Mouse (Mus musculus) testis, postnatal 10 days (tissue): ENCODE results near the gene Rsf1.
A peak's percentile ranks its signal among the peaks of the same experiment; 100 is the strongest.

Source experiments
- DNase-seq: peaks from one replicate; pipeline ENCODE4 v3.0.0; 2021; ENCODE audit warnings: low spot score

Rsf1 gene

GRCm38 (mm10) chr7:97632897-97633296, 53.2 kb downstream of the Rsf1 start:
- no peak for DNase-seq

- DNase-seq, result no peak
Measured at GRCm38 (mm10) chr7:97645060-97645459, 65.4 kb downstream of the Rsf1 start.

GRCm38 (mm10) chr7:97647656-97648055, 68.0 kb downstream of the Rsf1 start:
- no peak for DNase-seq

- no peak for DNase-seq
Measured at GRCm38 (mm10) chr7:97650729-97651128, 71.0 kb downstream of the Rsf1 start.

- no peak for DNase-seq
Measured at GRCm38 (mm10) chr7:97656144-97656543, 76.5 kb downstream of the Rsf1 start.

GRCm38 (mm10) chr7:97661634-97662033, 81.9 kb downstream of the Rsf1 start:
- DNase-seq, result no peak

GRCm38 (mm10) chr7:97679239-97679638, 99.5 kb downstream of the Rsf1 start:
- DNase-seq, result no peak

GRCm38 (mm10) chr7:97687831-97688230, 108.1 kb downstream of the Rsf1 start:
- DNase-seq, result no peak

- DNase-seq, result no peak
Measured at GRCm38 (mm10) chr7:97695441-97695840, 115.8 kb downstream of the Rsf1 start.

GRCm38 (mm10) chr7:97696133-97696505, 116.4 kb downstream of the Rsf1 start:
- peak; percentile 59 for DNase-seq

- DNase-seq, result peak; percentile 91
Measured at GRCm38 (mm10) chr7:97696506-97697254, 117.0 kb downstream of the Rsf1 start, which contains the start of gene Clns1a. TSS of gene Clns1a (plus strand) at chr7:97696634.

- DNase-seq, result no peak
Measured at GRCm38 (mm10) chr7:97700173-97700572, 120.5 kb downstream of the Rsf1 start.

GRCm38 (mm10) chr7:97701106-97701505, 121.4 kb downstream of the Rsf1 start:
- no peak for DNase-seq

- peak; percentile 47 for DNase-seq
Measured at GRCm38 (mm10) chr7:97707123-97707522, 127.4 kb downstream of the Rsf1 start.

- DNase-seq, result no peak
Measured at GRCm38 (mm10) chr7:97707809-97708208, 128.1 kb downstream of the Rsf1 start.

GRCm38 (mm10) chr7:97709204-97709603, 129.5 kb downstream of the Rsf1 start:
- no peak for DNase-seq

- DNase-seq, result no peak
Measured at GRCm38 (mm10) chr7:97714651-97715050, 135.0 kb downstream of the Rsf1 start.

- DNase-seq, result no peak
Measured at GRCm38 (mm10) chr7:97717326-97717725, 137.6 kb downstream of the Rsf1 start.

GRCm38 (mm10) chr7:97719078-97719477, 139.4 kb downstream of the Rsf1 start:
- DNase-seq, result no peak

GRCm38 (mm10) chr7:97720109-97720508, 140.4 kb downstream of the Rsf1 start:
- DNase-seq, result no peak

- DNase-seq, result no peak
Measured at GRCm38 (mm10) chr7:97722278-97722918, 142.7 kb downstream of the Rsf1 start.

- no peak for DNase-seq
Measured at GRCm38 (mm10) chr7:97723646-97724538, 144.2 kb downstream of the Rsf1 start.

- no peak for DNase-seq
Measured at GRCm38 (mm10) chr7:97725401-97725800, 145.7 kb downstream of the Rsf1 start.
